Mouse (Mus musculus): ENCODE measurements around the gene Zfp710. TPM values are rescaled to one million over a fixed set of nuclear protein-coding genes. Genes with fewer than 3 reads are reported as not detected.

Gene Zfp710
- total RNA-seq, 1 experiment = 39.8 TPM

DNA sequence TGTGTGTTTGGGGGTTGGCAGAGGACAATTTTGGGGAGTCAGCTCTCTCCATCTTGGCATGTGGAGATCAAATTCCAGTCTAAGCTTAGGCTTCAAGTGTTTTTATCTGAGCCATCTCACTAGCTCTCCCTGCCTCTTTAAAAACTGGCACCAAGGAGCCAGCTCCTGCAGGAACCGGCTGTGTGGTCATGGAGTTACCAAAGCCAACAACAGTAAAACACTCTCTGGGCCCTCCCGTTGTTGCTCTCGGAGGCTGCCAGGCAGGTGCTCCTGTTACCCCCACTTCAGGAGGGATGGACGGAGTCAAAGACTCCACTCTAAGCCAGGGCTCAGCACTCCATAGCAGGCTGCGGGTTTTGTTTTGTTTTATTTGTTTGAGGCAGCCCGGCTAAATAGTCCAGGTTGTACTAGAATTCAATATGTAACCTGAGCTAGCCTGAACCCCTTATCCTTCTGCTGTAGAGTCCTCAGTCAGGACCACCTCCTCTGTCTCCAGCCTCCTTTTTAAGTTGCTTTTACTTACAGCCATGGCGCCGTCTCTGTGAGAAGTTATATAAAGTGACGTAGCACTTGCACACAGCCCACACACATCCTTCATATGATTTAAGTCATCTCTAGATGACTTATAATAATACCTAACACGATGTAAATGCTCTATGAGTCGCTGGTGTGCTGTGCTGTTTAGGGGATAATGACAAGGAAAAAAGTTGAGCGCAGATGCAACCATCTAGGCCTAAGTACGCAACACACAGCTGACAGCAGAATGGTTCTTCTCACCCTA lies 42.3 kb downstream of the Zfp710 start:
- no peak overlapping the region for H3K27ac ChIP-seq (ENCODE audit: insufficient read depth, low read depth, low read length, poor library complexity, severe bottlenecking)
- DNase-seq (ENCODE audit: low read depth, low spot score) = no peak
- H3K36me3 ChIP-seq (ENCODE audit: control insufficient read depth, insufficient read depth, low read length, poor library complexity, severe bottlenecking) = peaks cover 20% of the 10 kb centered on the region; the same call in 1 of the 2 replicates
- TF ChIP-seq ZC3H11A (IDR thresholded peaks at IDR 0.05; ENCODE audit: borderline replicate concordance, low read depth, low read length) = no peak
- TF ChIP-seq HCFC1 (IDR thresholded peaks at IDR 0.05; ENCODE audit: borderline replicate concordance, insufficient read depth, low read length) = no peak
- in situ Hi-C loops (cut with MboI; ENCODE audit: low sequenced_read_pairs in 2 of 2, unreplicated experiment in 2 of 2) = no loop called here
- peaks cover 13 to 46% of the 10 kb centered on the region in 2 experiments for H3K4me1 ChIP-seq (ENCODE audit: control insufficient read depth in 2 of 2, insufficient read depth in 2 of 2, low read length in 2 of 2, poor library complexity in 1 of 2)
- no peaks in the 10 kb centered on the region for H3K9me3 ChIP-seq (ENCODE audit: control insufficient read depth, insufficient read depth, low read depth, low read length)
- no peak overlapping the region for H3K9ac ChIP-seq (ENCODE audit: insufficient read depth, low read depth, low read length, poor library complexity, severe bottlenecking)
- no peak overlapping the region for H3K4me3 ChIP-seq (ENCODE audit: insufficient read depth in 1 of 2, low read depth in 1 of 2, low read length in 2 of 2, poor library complexity in 1 of 2, severe bottlenecking in 1 of 2)

DNA sequence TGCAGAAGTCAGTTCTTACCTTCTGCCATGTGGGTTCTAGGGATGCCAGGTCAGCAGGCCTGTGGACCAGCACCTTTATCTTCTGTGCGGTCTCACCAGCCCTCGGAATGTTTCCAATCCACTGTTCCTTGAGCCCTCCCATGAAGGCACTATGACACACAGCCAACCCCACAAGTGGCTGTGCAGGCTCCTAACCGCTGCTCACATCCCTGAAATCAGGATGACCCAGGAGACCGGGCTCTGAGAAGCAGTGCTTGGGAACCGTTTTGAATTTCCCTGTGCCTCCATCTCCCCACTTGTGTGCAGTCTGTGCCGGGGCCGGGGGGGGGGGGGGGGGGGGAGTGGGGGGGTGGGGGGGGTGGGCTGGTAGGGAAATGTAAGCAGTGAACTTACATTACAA lies 43.7 kb downstream of the Zfp710 start:
- in situ Hi-C loops (cut with MboI; ENCODE audit: low sequenced_read_pairs in 2 of 2, unreplicated experiment in 2 of 2) = no loop called here
- Histone ChIP-seq H3K4me3 (ENCODE audit: insufficient read depth in 1 of 2, low read depth in 1 of 2, low read length in 2 of 2, poor library complexity in 1 of 2, severe bottlenecking in 1 of 2) (peak overlapping the region in 1 of 2 experiments; percentile 2; a peak in 1 of 4 replicates), H3K9me3 (ENCODE audit: control insufficient read depth, insufficient read depth, low read depth, low read length) (no peaks in the 10 kb centered on the region), H3K36me3 (ENCODE audit: control insufficient read depth, insufficient read depth, low read length, poor library complexity, severe bottlenecking) (peaks cover 23% of the 10 kb centered on the region; the same call in 1 of the 2 replicates), H3K4me1 (ENCODE audit: control insufficient read depth in 2 of 2, insufficient read depth in 2 of 2, low read length in 2 of 2, poor library complexity in 1 of 2) (peaks cover 15 to 44% of the 10 kb centered on the region in 2 experiments), H3K9ac (ENCODE audit: insufficient read depth, low read depth, low read length, poor library complexity, severe bottlenecking) (no peak overlapping the region; the same call in 1 of the 2 replicates), H3K27ac (ENCODE audit: insufficient read depth, low read depth, low read length, poor library complexity, severe bottlenecking) (no peak overlapping the region)
- no peak for TF ChIP-seq HCFC1 (IDR thresholded peaks at IDR 0.05; ENCODE audit: borderline replicate concordance, insufficient read depth, low read length)
- TF ChIP-seq MAFK (IDR thresholded peaks at IDR 0.05; ENCODE audit: insufficient read depth, low read depth, low read length) = no peak
- no peak for TF ChIP-seq CHD2 (IDR thresholded peaks at IDR 0.05; ENCODE audit: low read depth, low read length)
- TF ChIP-seq ZNF384 (IDR thresholded peaks at IDR 0.05; ENCODE audit: low read depth, low read length) = no peak
- TF ChIP-seq ZC3H11A (IDR thresholded peaks at IDR 0.05; ENCODE audit: borderline replicate concordance, low read depth, low read length) = no peak
- DNase-seq (ENCODE audit: low read depth, low spot score) = no peak

DNA sequence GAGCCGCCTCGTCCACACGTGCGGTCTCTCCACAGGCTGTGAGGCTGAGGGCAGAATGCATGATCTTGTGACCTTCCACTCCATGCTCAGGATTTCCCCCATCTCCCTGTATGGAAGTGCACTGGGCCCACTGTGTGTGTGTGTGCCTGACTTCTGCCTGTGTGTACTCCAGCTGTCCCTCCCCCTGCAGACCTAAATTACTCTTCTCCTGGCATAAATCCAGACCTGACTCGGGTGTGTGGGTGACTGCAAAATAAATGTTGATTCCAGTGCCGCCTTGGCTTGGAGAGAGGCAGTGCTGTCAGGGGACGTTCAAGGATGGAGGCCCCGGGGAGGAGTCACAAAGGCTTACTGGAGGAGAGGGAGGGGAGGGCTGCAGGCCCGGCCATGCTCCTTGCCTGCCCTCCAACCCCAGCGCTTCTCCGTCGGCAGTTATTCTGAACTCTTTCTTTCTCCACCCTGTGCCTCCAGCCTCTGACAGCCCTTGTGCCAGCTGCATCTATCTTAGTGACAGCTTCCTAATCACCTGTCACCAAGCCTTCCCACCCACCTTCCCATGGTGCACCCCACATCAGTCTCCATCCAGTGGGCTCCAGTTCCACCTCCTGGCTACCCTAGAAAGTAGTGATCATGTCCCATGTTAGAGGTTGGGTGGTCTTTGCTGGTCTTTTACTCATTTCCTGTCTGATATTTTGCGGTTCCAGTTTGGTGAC lies 45.2 kb downstream of the Zfp710 start:
- Histone ChIP-seq H3K36me3 (ENCODE audit: control insufficient read depth, insufficient read depth, low read length, poor library complexity, severe bottlenecking) (peaks cover 23% of the 10 kb centered on the region; the same call in 1 of the 2 replicates), H3K9me3 (ENCODE audit: control insufficient read depth, insufficient read depth, low read depth, low read length) (no peaks in the 10 kb centered on the region), H3K9ac (ENCODE audit: insufficient read depth, low read depth, low read length, poor library complexity, severe bottlenecking) (no peak overlapping the region), H3K4me1 (ENCODE audit: control insufficient read depth in 2 of 2, insufficient read depth in 2 of 2, low read length in 2 of 2, poor library complexity in 1 of 2) (peaks cover 18 to 44% of the 10 kb centered on the region in 2 experiments), H3K4me3 (ENCODE audit: insufficient read depth in 1 of 2, low read depth in 1 of 2, low read length in 2 of 2, poor library complexity in 1 of 2, severe bottlenecking in 1 of 2) (no peak overlapping the region), H3K27ac (ENCODE audit: insufficient read depth, low read depth, low read length, poor library complexity, severe bottlenecking) (no peak overlapping the region; the same call in 1 of the 2 replicates)
- TF ChIP-seq HCFC1 (IDR thresholded peaks at IDR 0.05; ENCODE audit: borderline replicate concordance, insufficient read depth, low read length) (no peak), ZC3H11A (IDR thresholded peaks at IDR 0.05; ENCODE audit: borderline replicate concordance, low read depth, low read length) (no peak), CHD2 (IDR thresholded peaks at IDR 0.05; ENCODE audit: low read depth, low read length) (no peak), ZNF384 (IDR thresholded peaks at IDR 0.05; ENCODE audit: low read depth, low read length) (no peak)
- in situ Hi-C loops (cut with MboI; ENCODE audit: low sequenced_read_pairs in 2 of 2, unreplicated experiment in 2 of 2) = no loop called here
- no peak for DNase-seq (ENCODE audit: low read depth, low spot score)

DNA sequence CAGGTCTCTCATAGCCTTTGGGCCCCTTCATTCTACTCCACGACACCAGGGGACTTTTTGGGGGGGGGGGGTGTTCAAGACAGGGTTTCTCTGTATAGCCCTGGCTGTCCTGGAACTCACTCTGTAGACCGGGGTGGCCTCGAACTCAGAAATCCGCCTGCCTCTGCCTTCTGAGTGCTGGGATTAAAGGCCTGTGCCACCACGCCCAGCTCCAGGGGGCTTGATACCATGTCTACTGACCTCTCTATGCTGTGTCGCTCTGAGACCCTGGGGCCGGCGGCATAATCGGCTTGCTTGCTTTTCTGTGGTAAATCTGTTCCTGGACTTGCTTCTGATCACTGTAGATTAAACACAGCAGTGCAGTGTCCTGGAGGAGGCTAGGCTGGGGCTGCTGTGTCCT lies 46.6 kb downstream of the Zfp710 start:
- in situ Hi-C loops (cut with MboI; ENCODE audit: low sequenced_read_pairs in 2 of 2, unreplicated experiment in 2 of 2) = no loop called here
- H3K36me3 ChIP-seq (ENCODE audit: control insufficient read depth, insufficient read depth, low read length, poor library complexity, severe bottlenecking) = peaks cover 26% of the 10 kb centered on the region; the same call in 1 of the 2 replicates
- no peak overlapping the region for H3K27ac ChIP-seq (ENCODE audit: insufficient read depth, low read depth, low read length, poor library complexity, severe bottlenecking)
- no peak overlapping the region for H3K4me3 ChIP-seq (ENCODE audit: insufficient read depth in 1 of 2, low read depth in 1 of 2, low read length in 2 of 2, poor library complexity in 1 of 2, severe bottlenecking in 1 of 2)
- peaks cover 25 to 46% of the 10 kb centered on the region in 2 experiments for H3K4me1 ChIP-seq (ENCODE audit: control insufficient read depth in 2 of 2, insufficient read depth in 2 of 2, low read length in 2 of 2, poor library complexity in 1 of 2)
- TF ChIP-seq ZNF384 (IDR thresholded peaks at IDR 0.05; ENCODE audit: low read depth, low read length) = no peak
- no peak for TF ChIP-seq HCFC1 (IDR thresholded peaks at IDR 0.05; ENCODE audit: borderline replicate concordance, insufficient read depth, low read length)
- no peak for TF ChIP-seq ZC3H11A (IDR thresholded peaks at IDR 0.05; ENCODE audit: borderline replicate concordance, low read depth, low read length)
- no peak for TF ChIP-seq CHD2 (IDR thresholded peaks at IDR 0.05; ENCODE audit: low read depth, low read length)
- no peak for TF ChIP-seq MAFK (IDR thresholded peaks at IDR 0.05; ENCODE audit: insufficient read depth, low read depth, low read length)
- no peak overlapping the region for H3K9ac ChIP-seq (ENCODE audit: insufficient read depth, low read depth, low read length, poor library complexity, severe bottlenecking)
- no peaks in the 10 kb centered on the region for H3K9me3 ChIP-seq (ENCODE audit: control insufficient read depth, insufficient read depth, low read depth, low read length)
- no peak for DNase-seq (ENCODE audit: low read depth, low spot score)

Measured in ES-E14 (cell line).